Mouse (Mus musculus) spleen, adult 18-20 months (tissue): ENCODE measurements around the gene Selp.
A peak's percentile ranks its signal among the peaks of the same experiment; 100 is the strongest.

Experiments
- DNase-seq, 2 experiments: peaks; one replicate each; pipeline ENCODE4 v3.0.0; 2022; ENCODE audit warnings: mixed read lengths in 2 of 2

The Selp gene

DNA sequence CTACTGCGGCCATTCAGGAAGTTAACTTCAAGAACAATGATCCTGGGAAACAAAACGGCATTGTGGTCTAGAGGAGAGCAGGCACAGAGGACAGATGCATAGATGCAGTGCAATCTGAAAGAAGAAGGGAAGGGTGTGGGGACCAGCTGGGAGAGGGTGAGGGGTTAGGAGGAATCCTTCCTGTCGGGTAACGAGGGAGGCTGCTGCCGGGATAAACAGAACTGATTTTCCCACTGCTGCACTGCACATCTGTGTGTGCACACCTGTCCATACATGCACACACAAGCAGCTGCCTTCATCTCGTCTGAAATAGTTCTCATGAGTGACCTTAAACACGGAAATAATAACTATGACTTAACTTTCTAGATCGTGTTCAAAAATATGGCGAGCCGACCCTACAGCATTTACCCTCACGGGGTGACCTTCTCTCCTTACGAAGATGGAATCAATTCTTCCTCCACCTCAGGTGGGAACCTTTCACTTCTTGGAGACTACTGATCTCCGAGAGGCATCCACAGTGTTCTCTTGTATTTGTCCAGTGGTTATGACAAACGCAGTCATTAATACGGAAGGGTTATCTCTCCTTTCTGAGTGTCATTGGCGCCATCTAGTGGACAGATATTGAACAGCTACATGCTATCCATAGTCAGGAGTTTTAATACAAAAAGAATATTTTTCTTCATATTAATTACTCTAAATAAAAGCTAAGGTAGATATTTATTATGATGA lies 69.2 kb downstream of the Selp start:
- DNase-seq, result peak in 1 of 2 experiments; percentile 58

DNA sequence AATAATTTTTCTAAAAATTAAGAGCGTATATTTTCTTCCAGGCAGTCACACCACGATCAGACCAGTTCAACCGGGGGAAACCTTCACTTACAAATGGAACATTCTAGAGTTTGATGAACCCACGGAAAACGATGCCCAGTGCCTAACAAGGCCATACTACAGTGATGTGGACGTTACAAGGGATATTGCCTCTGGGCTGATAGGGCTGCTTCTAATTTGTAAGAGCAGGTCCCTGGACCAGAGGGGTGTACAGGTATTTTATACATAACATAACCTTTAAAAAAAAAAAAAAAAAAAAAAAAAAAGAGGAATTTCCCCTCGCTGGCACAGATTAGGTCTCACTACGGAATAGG lies 69.8 kb downstream of the Selp start:
- no peak for DNase-seq

DNA sequence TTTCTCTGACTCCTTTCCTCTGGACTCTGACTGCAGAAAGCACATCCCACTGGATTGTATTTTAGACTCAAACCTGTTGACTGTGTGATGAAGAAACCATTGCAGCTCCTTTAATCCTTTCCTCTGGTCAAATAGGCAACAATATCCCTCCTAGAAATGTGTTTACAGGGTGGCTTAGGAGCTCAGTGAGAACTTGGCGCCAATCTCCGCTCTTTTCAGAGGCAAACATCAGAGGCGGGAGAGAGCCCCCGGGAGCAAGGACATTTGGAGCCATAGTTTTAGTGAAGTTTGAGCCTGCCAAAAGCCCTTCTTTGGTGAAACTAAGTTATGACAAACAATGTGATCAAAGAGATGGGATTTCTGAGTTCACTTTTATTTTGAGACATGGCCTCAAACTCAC lies 70.3 kb downstream of the Selp start:
- no peak for DNase-seq

DNA sequence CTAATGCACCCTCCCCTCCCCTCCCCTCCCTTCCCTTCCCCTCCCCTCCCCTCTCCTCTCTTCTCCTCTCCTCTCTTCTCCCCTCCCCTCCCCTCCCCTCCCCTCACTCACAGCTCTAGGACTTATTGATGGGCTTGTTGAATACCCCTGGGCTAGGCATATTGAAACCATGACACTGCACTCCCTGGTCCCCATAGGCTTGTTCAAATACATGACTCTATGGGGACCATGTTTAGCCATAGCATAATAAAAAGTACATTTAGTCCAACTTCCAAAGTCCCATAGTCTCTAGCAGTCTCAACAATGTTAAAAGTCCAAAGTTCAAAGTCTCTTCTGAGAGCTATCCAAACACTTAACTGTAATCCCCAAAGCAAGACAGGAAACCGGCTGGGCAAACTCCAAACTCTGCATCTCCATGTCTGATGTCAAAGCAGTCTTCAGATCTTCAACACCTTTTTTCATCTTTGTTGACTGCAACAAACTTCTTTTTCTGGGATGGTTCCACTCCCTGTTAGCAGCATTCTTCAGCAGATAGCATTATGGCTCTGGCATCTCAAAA lies 72.0 kb downstream of the Selp start:
- DNase-seq, result no peak

DNA sequence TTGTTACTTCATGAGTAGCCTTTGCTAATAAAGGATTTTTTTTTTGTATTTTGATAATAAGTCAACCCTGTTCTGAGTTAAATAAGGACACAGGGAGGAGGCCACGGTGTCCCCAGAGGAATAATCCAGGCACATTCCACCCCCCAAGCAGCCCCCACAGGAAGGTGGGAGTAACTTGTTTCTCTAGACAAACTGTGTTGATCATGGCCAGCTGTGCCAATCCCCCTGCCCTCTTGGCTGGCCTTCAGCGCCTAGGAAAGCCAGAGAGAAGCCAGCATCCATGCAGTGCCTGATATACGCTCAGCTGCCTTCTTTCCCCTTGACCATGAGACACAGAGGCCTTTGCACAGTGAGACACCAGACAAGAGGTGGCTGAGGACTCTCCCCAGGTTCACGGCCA lies 84.5 kb downstream of the Selp start:
- no peak for DNase-seq
